Mouse (Mus musculus): ENCODE results near the gene Ksr1. TPM values are rescaled to one million over a fixed set of nuclear protein-coding genes. Genes with fewer than 3 reads are reported as not detected.

Ksr1 gene
- polyA plus RNA-seq, 1 experiment from 2014 or later: 3.5 TPM

- Histone ChIP-seq H3K27ac (no peak overlapping the region), H3K27me3 (no peaks in the 10 kb centered on the region), H3K9ac (no peak overlapping the region), H3K4me2 (no peak overlapping the region), H3K4me3 (no peak overlapping the region), H3K4me1 (replicated peaks) (peaks cover 15% of the 10 kb centered on the region), H3K9me3 (no peaks in the 10 kb centered on the region), H3K36me3 (no peaks in the 10 kb centered on the region)
- WGBS: 87% methylated on average over 8 of the region's 8 CpGs
- no peak for ATAC-seq (ENCODE audit: low FRiP score)
Observed at GRCm38 (mm10) chr11:78971096-78971495, 175.1 kb downstream of the Ksr1 start.

- H3K36me3 ChIP-seq: no peaks in the 10 kb centered on the region
- H3K27me3 ChIP-seq: no peaks in the 10 kb centered on the region
- H3K4me3 ChIP-seq: no peak overlapping the region
- no peak overlapping the region for H3K4me2 ChIP-seq
- WGBS: 83% methylated on average over 4 of the region's 4 CpGs
- H3K27ac ChIP-seq: no peak overlapping the region
- H3K9me3 ChIP-seq: no peaks in the 10 kb centered on the region
- peaks cover 7% of the 10 kb centered on the region for H3K4me1 ChIP-seq (replicated peaks)
- no peak for ATAC-seq (ENCODE audit: low FRiP score)
- H3K9ac ChIP-seq: no peak overlapping the region
Observed at GRCm38 (mm10) chr11:78968121-78968520, 178.1 kb downstream of the Ksr1 start.

GRCm38 (mm10) chr11:78967371-78967770 is 178.8 kb downstream of the Ksr1 start:
- WGBS: 28% methylated on average over 4 of the region's 4 CpGs
- H3K27me3 ChIP-seq: no peaks in the 10 kb centered on the region

More at GRCm38 (mm10) chr11:78967371-78967770, 178.8 kb downstream of the Ksr1 start:
- Histone ChIP-seq H3K4me3 (no peak overlapping the region), H3K27ac (no peak overlapping the region), H3K9ac (no peak overlapping the region), H3K4me2 (no peak overlapping the region), H3K4me1 (replicated peaks) (no peaks in the 10 kb centered on the region), H3K36me3 (no peaks in the 10 kb centered on the region), H3K9me3 (no peaks in the 10 kb centered on the region)
- ATAC-seq (ENCODE audit: low FRiP score): no peak

Other genes with a start within 250 kb of the Ksr1 start
- gene Nos2, start 225.6 kb downstream of the Ksr1 start, polyA plus RNA-seq (2015; fragmentation: Nextera tagmentation; extraction: Ambion mirVana): 1.3 and 1.5 TPM in 2 replicates
- 10.6 and 12.3 TPM in 2 replicates for gene Lgals9, start 161.5 kb downstream of the Ksr1 start, polyA plus RNA-seq (2015; fragmentation: Nextera tagmentation; extraction: Ambion mirVana)
- 571 and 597 TPM in 2 replicates for gene Wsb1, start 108.3 kb upstream of the Ksr1 start, polyA plus RNA-seq (2015; fragmentation: Nextera tagmentation; extraction: Ambion mirVana)
- 0.32 TPM in 1 of 2 replicates, not detected in the other for gene Gm9964, start 150.5 kb upstream of the Ksr1 start, polyA plus RNA-seq (2015; fragmentation: Nextera tagmentation; extraction: Ambion mirVana)
- 7.8 and 8.5 TPM in 2 replicates for gene Nf1, start 193.3 kb upstream of the Ksr1 start, polyA plus RNA-seq (2015; fragmentation: Nextera tagmentation; extraction: Ambion mirVana)